Mouse (Mus musculus) adrenal gland, adult 2 months (tissue): ENCODE data around the gene Acot8. TPM values are rescaled to one million over a fixed set of nuclear protein-coding genes. Genes with fewer than 3 reads are reported as not detected.

Experiments used
- DNase-seq: peaks from one replicate; pipeline ENCODE4 v3.0.0; 2021
- polyA plus RNA-seq: library from polyadenylated mRNA; depleted of rRNA; stranded (reverse); fragments of >200 nt; gene quantifications from 2 replicates; pipeline ENCODE4 v1.2.3, GENCODE M21; 2012; rRNA removed
- total RNA-seq, 2 experiments: library from RNA; stranded (reverse); gene quantifications; 2 replicates each; pipeline ENCODE4 v1.2.3; 2021

Acot8 gene
- total and polyA plus RNA-seq, 3 experiments: 28.3 to 64.4 (median 30.4) TPM

DNA sequence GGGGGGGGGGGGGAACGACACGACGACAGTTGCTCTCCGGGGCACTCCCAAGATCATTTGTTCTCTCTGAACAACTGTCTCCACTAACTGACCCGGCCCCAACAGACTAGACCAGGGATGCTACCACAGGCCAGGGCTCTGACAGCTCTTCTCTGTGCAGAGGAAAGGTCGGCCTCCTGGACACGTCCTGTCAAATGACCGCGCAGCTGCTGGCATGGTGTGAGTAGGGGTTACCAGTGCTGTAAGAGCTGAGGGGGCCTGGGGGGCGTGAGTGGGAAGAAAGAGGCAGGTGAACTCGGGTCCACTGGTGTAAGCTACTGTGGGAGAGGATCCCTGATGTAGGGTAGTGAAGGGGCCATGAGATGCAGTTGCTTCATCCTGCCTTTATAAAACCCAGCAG, 46.8 kb downstream of the Acot8 start:
- DNase-seq: no peak

DNA sequence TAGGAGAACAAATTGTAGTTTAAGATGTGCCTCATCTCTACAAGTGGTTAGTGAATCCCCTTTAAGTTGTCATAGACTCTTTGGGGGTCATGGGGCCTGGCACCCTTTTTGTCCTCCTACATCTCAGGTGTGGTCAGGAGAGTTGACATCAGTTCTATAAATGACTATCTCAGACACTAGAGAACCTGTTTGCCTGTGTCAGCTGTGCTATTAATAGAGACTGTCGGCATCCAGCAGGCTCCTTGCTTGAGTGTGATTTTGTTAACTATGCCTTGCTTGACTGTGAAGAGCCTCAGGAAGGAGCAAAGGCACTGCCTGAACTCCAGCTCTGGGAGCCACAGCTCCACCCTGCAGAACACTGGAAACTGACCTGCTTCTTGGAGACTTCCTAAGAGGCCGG, 49.9 kb downstream of the Acot8 start:
- DNase-seq: no peak

DNA sequence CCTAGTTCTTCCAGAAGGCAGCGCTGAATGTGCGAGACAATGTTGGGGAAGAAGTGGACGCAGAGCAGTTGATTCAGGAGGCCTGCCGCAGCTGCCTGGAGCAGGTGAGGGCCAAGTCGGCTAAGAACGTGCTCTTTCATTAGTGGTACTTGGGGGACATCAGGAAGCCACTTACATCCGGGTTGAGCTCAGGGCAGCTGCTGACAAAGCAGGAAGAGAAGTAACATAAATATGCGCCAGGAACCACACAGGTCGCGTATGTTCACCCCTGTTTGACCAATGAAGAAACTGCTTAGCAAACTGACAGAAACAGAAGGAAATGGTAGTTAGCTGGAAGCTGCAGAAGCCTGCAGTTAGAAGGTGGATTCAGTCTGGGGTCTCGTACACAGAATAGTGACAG, 50.6 kb downstream of the Acot8 start:
- no peak for DNase-seq

DNA sequence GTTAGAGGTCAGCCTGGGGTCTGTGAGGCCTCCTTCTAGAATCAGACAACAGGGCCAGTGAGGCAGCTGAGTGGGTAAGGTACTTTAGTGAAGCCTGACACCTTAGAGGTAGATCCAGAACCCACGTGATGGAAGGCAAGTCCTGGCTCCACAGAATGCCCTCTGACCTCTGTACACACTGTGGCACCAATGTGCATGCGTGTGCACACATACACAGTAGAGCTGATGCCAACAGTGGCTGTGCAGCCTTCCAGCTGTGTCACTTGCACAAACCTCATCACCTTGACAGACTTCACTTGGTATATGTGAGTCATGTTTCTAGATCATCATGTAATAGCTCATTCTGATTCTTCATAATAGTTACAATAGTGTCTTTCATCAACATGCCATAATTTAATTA, 52.2 kb downstream of the Acot8 start:
- DNase-seq: peak; percentile 30

DNA sequence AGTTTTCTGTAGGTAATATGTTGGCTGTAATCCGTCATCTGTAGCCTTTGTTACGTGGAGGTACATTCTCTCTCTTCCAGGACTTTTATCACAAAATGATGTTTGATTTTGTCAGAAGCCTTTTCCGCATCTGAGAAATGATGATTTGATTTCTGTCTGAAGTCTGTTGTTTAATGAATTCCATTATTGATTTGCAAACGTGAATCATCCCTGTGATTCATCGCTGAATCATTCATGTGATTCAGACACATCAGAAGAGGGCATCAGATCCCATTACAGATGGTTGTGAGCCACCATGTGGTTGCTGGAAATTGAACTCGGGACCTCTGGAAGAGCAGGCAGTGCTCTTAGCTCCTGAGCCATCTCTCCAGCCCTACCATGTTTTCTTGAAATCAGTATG, 55.7 kb downstream of the Acot8 start:
- peak; percentile 50 for DNase-seq

DNA sequence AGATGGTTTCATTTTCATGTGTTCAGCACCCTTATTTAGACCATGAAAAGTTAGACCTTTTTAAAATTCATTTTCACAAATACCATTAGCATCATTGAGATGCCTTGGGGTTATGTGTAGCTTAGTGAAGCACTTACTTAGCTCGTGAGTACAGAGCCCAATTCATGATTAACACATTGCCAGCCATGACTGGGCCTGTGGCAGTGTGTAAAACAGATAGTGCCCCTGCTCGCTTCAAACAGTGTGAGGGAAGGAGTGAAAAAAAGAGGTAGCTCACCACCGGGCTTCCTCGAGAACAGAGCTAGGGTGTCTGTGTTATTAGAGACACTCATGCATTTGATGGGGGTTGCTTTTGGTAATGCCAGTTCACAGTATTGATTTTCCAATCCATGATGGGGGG, 56.5 kb downstream of the Acot8 start:
- no peak for DNase-seq

DNA sequence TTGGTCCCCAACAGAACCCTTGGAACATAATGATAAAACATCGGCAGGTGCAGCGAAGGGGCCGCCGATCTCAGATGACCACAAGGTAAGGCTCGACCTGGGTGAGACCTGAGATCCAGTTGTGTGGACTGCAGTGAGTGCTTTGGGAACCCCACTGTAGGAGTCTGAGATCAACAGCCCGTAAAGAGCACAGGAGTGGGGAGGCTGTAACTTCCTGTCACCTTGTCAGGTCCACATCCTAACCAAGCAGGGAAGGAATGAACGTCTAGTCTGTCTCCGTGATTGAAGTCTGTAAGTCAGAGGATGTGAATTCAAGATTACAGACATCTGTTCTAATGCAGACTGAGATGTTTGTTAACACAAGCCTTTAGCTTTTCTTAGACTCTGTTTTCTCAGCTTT, 58.0 kb downstream of the Acot8 start:
- no peak for DNase-seq

DNA sequence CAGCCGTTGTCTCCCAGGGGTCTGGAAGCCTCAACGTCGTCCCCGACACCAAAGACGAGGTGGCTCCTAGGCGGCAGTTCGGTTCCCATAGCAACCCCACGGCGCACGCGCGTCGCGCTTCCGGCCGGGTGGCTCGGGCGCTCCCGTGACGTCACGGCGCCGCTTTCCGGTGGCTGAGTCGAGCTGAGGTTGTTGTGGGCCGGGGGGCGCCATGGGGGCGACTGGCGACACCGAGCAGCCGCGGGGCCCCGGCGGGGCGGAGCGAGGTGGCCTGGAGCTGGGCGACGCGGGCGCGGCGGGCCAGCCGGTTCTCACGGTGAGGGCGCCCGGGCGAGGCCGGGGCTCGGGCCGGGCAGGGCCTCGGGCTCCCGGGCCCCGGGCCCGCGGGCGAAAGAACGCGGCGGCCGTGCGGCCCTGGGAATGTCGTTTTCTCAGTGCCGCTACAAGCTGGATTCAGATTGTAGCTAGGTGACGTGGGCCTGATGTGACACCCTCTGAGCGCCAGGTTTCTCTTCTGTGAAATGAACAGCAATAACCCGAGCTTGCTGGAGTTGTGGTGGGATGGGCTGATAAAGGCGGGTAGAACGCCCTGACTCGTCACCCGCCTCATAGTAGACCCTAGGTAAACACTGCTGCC, 58.7 kb downstream of the Acot8 start, which contains the start of the genes Wfdc3 and Dnttip1:
Gene Wfdc3, minus strand, starts transcription at position 89 of the 637 bp plus-strand sequence.
Gene Dnttip1, plus strand, starts transcription at position 141 of the 637 bp plus-strand sequence.
- DNase-seq: peak; percentile 96

DNA sequence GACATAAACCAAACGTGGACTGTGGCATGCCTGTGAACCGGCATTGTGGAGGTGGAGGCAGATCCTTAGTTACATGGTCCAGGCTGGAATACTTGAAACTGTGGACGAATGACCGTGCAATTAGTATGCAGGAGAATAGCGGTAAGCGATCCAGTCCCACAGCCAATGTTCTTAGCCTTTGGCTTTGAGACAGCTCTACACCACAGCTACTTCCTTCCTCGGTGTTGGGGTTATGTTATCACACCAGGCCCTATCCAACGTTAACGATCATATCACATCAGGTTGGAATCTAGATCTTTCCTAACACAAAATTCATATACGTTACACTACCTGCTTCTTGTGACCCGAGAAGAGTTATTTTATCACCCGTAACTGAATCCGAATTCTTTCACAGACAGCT, 59.7 kb downstream of the Acot8 start:
- no peak for DNase-seq

Other genes starting within 250 kb of the Acot8 start
- gene Wfdc2, start 242.5 kb downstream of the Acot8 start, total RNA-seq: not detected
- 0.51 and 0.73 TPM in 2 replicates for gene Wfdc2, start 242.5 kb downstream of the Acot8 start, polyA plus RNA-seq
- gene Spint3, start 231.4 kb downstream of the Acot8 start, total RNA-seq: not detected
- gene Spint3, start 231.4 kb downstream of the Acot8 start, polyA plus RNA-seq: not detected in 2 replicates
- under 1 TPM in 1 of 2 experiments, not detected in 1; 0.52 TPM for gene Wfdc6a, start 219.4 kb downstream of the Acot8 start, total RNA-seq
- 0.62 and 1.0 TPM in 2 replicates for gene Wfdc6a, start 219.4 kb downstream of the Acot8 start, polyA plus RNA-seq
- gene Eppin, start 211.3 kb downstream of the Acot8 start, total RNA-seq: not detected
- 0.29 TPM in 1 of 2 replicates, not detected in the other for gene Eppin, start 211.3 kb downstream of the Acot8 start, polyA plus RNA-seq
- gene Wfdc6b, start 191.4 kb downstream of the Acot8 start, total RNA-seq: not detected
- not detected in 2 replicates for gene Wfdc6b, start 191.4 kb downstream of the Acot8 start, polyA plus RNA-seq
- gene Wfdc8, start 191.3 kb downstream of the Acot8 start, total RNA-seq: not detected
- gene Wfdc8, start 191.3 kb downstream of the Acot8 start, polyA plus RNA-seq: 0.07 and 1.8 TPM in 2 replicates
- gene Wfdc16, start 166.1 kb downstream of the Acot8 start, total RNA-seq: not detected
- not detected in 2 replicates for gene Wfdc16, start 166.1 kb downstream of the Acot8 start, polyA plus RNA-seq
- not detected for gene Wfdc10, start 148.8 kb downstream of the Acot8 start, total RNA-seq
- gene Wfdc10, start 148.8 kb downstream of the Acot8 start, polyA plus RNA-seq: not detected in 2 replicates
- gene Wfdc9, start 148.3 kb downstream of the Acot8 start, total RNA-seq: not detected
- gene Wfdc9, start 148.3 kb downstream of the Acot8 start, polyA plus RNA-seq: not detected in 2 replicates
- not detected for gene Wfdc11, start 130.8 kb downstream of the Acot8 start, total RNA-seq
- gene Wfdc11, start 130.8 kb downstream of the Acot8 start, polyA plus RNA-seq: not detected in 2 replicates
- gene Wfdc13, start 119.8 kb downstream of the Acot8 start, total RNA-seq: not detected
- gene Wfdc13, start 119.8 kb downstream of the Acot8 start, polyA plus RNA-seq: 0.13 TPM in 1 of 2 replicates, not detected in the other
- gene Spint4, start 106.4 kb downstream of the Acot8 start, total RNA-seq: not detected
- not detected in 2 replicates for gene Spint4, start 106.4 kb downstream of the Acot8 start, polyA plus RNA-seq
- gene Spint5, start 89.6 kb downstream of the Acot8 start, total RNA-seq: not detected
- not detected in 2 replicates for gene Spint5, start 89.6 kb downstream of the Acot8 start, polyA plus RNA-seq
- under 1 TPM; 0.24 to 0.32 TPM for gene Wfdc3, start 59.0 kb downstream of the Acot8 start, total RNA-seq
- 0.17 and 0.27 TPM in 2 replicates for gene Wfdc3, start 59.0 kb downstream of the Acot8 start, polyA plus RNA-seq
- 10 to 100 TPM; 34.9 to 41.8 TPM for gene Dnttip1, start 58.9 kb downstream of the Acot8 start, total RNA-seq
- gene Dnttip1, start 58.9 kb downstream of the Acot8 start, polyA plus RNA-seq: 29.7 and 44.4 TPM in 2 replicates
- 1 to 10 TPM; 2.5 to 5.2 TPM for gene Ube2c, start 35.0 kb downstream of the Acot8 start, total RNA-seq
- 7.1 and 9.1 TPM in 2 replicates for gene Ube2c, start 35.0 kb downstream of the Acot8 start, polyA plus RNA-seq
- gene Tnnc2, start 24.9 kb downstream of the Acot8 start, total RNA-seq: not detected
- not detected in 2 replicates for gene Tnnc2, start 24.9 kb downstream of the Acot8 start, polyA plus RNA-seq
- 10 to 100 TPM; 26.5 to 43.1 TPM for gene Snx21, start 19.1 kb downstream of the Acot8 start, total RNA-seq
- 109 and 111 TPM in 2 replicates for gene Snx21, start 19.1 kb downstream of the Acot8 start, polyA plus RNA-seq
- 1 to 10 TPM; 3.5 to 5.7 TPM for gene Zswim3, start 216 bp upstream of the Acot8 start, total RNA-seq
- 2.3 and 2.5 TPM in 2 replicates for gene Zswim3, start 216 bp upstream of the Acot8 start, polyA plus RNA-seq
- 10 to 100 TPM; 11.0 to 11.7 TPM for gene Zswim1, start 17.8 kb upstream of the Acot8 start, total RNA-seq
- 19.7 and 21.8 TPM in 2 replicates for gene Zswim1, start 17.8 kb upstream of the Acot8 start, polyA plus RNA-seq
- gene Spata25, start 23.7 kb upstream of the Acot8 start, total RNA-seq: not detected
- gene Spata25, start 23.7 kb upstream of the Acot8 start, polyA plus RNA-seq: not detected in 2 replicates
- gene Ctsa, start 28.0 kb upstream of the Acot8 start, total RNA-seq: 100 to 1,000 TPM; 114 to 124 TPM
- gene Ctsa, start 28.0 kb upstream of the Acot8 start, polyA plus RNA-seq: 304 and 353 TPM in 2 replicates
- gene Neurl2, start 28.6 kb upstream of the Acot8 start, total RNA-seq: 1 to 10 TPM; 1.4 to 2.7 TPM
- 5.6 and 6.7 TPM in 2 replicates for gene Neurl2, start 28.6 kb upstream of the Acot8 start, polyA plus RNA-seq
- gene Pltp, start 52.8 kb upstream of the Acot8 start, total RNA-seq: 10 to 100 TPM; 21.1 to 36.6 TPM
- 63.9 and 72.0 TPM in 2 replicates for gene Pltp, start 52.8 kb upstream of the Acot8 start, polyA plus RNA-seq
- 10 to 100 TPM; 45.1 to 51.6 TPM for gene Pcif1, start 74.4 kb upstream of the Acot8 start, total RNA-seq
- gene Pcif1, start 74.4 kb upstream of the Acot8 start, polyA plus RNA-seq: 66.3 and 67.2 TPM in 2 replicates
- 10 to 100 TPM; 16.7 to 21.9 TPM for gene Zfp335, start 106.9 kb upstream of the Acot8 start, total RNA-seq
- gene Zfp335, start 106.9 kb upstream of the Acot8 start, polyA plus RNA-seq: 37.4 TPM in 2 replicates
- 1 to 10 TPM; 1.4 to 2.1 TPM for gene Mmp9, start 135.9 kb upstream of the Acot8 start, total RNA-seq
- gene Mmp9, start 135.9 kb upstream of the Acot8 start, polyA plus RNA-seq: 1.6 and 3.4 TPM in 2 replicates
- gene Slc12a5, start 155.9 kb upstream of the Acot8 start, total RNA-seq: 1 to 10 TPM; 3.5 to 5.4 TPM
- gene Slc12a5, start 155.9 kb upstream of the Acot8 start, polyA plus RNA-seq: 21.4 and 27.6 TPM in 2 replicates
- gene Ncoa5, start 230.0 kb upstream of the Acot8 start, total RNA-seq: 10 to 100 TPM; 21.0 to 37.6 TPM
- gene Ncoa5, start 230.0 kb upstream of the Acot8 start, polyA plus RNA-seq: 22.3 and 22.6 TPM in 2 replicates